Mouse (Mus musculus) brain, embryonic 14.5 days (tissue): Measurements from ENCODE around the gene Nrxn3. TPM values are rescaled to one million over a fixed set of nuclear protein-coding genes. Genes with fewer than 3 reads are reported as not detected.
A peak's percentile ranks its signal among the peaks of the same experiment; 100 is the strongest.

Experiments used
- DNase-seq: peaks from one replicate; pipeline ENCODE4 v3.0.0-alpha.2; 2011; ENCODE audit warnings: low read depth
- CTCF ChIP-seq: fragments of 200-500 bp; IDR thresholded peaks from 2 replicates; pipeline ENCODE4 v1.5.1; 2012; ENCODE audit warnings: inconsistent platforms, mild to moderate bottlenecking, moderate library complexity, borderline replicate concordance; ENCODE audit not compliant: insufficient read depth, insufficient read length; ENCODE audit errors: extremely low read depth
- POLR2A ChIP-seq: fragments of 200-500 bp; IDR thresholded peaks from 2 replicates; pipeline ENCODE4 v1.6.1; 2012; ENCODE audit warnings: mild to moderate bottlenecking, inconsistent platforms, borderline replicate concordance; ENCODE audit not compliant: poor library complexity, insufficient read depth, insufficient read length, severe bottlenecking; ENCODE audit errors: extremely low read depth
- polyA plus RNA-seq: library from polyadenylated mRNA; depleted of rRNA; stranded (reverse); fragments of >200 nt; gene quantifications from 2 replicates; pipeline ENCODE4 v1.2.3, GENCODE M21; 2012

The Nrxn3 gene
- polyA plus RNA-seq, 1 experiment = 67.8 TPM

GRCm38 (mm10) chr12:89148974-89149411 is 426.3 kb downstream of the Nrxn3 start:
- no peak for TF ChIP-seq POLR2A
- no peak for TF ChIP-seq CTCF
- peak; percentile 95 for DNase-seq

GRCm38 (mm10) chr12:89149455-89149854 is 426.8 kb downstream of the Nrxn3 start:
- no peak for DNase-seq
- no peak for TF ChIP-seq CTCF
- TF ChIP-seq POLR2A = no peak

GRCm38 (mm10) chr12:89156086-89156757 is 433.5 kb downstream of the Nrxn3 start:
- TF ChIP-seq CTCF (no peak), POLR2A (no peak)
- no peak for DNase-seq

- DNase-seq = no peak
Measured at GRCm38 (mm10) chr12:89159353-89159752, 436.7 kb downstream of the Nrxn3 start.

GRCm38 (mm10) chr12:89174306-89175159 is 451.9 kb downstream of the Nrxn3 start:
- DNase-seq = peak; percentile 65
- TF ChIP-seq POLR2A = no peak
- no peak for TF ChIP-seq CTCF

More at GRCm38 (mm10) chr12:89159353-89159752, 436.7 kb downstream of the Nrxn3 start:
- TF ChIP-seq POLR2A (no peak), CTCF (no peak)

- TF ChIP-seq CTCF = no peak
- no peak for TF ChIP-seq POLR2A
- peak; percentile 47 for DNase-seq
Measured at GRCm38 (mm10) chr12:89179970-89180666, 457.4 kb downstream of the Nrxn3 start.

- DNase-seq = peak; percentile 69
Measured at GRCm38 (mm10) chr12:89181157-89181561, 458.5 kb downstream of the Nrxn3 start.

GRCm38 (mm10) chr12:89198764-89199525 is 476.3 kb downstream of the Nrxn3 start:
- no peak for DNase-seq
- TF ChIP-seq CTCF (no peak), POLR2A (no peak)

More at GRCm38 (mm10) chr12:89181157-89181561, 458.5 kb downstream of the Nrxn3 start:
- TF ChIP-seq CTCF = no peak
- TF ChIP-seq POLR2A = no peak

GRCm38 (mm10) chr12:89211608-89212007 is 488.9 kb downstream of the Nrxn3 start:
- peak; percentile 39; the same call in 1 of the 2 replicates for TF ChIP-seq CTCF
- TF ChIP-seq POLR2A = no peak
- DNase-seq = no peak

- TF ChIP-seq POLR2A (no peak), CTCF (no peak)
- no peak for DNase-seq
Measured at GRCm38 (mm10) chr12:89239826-89240225, 517.1 kb downstream of the Nrxn3 start.

GRCm38 (mm10) chr12:89241554-89241953 is 518.9 kb downstream of the Nrxn3 start:
- TF ChIP-seq CTCF = no peak
- TF ChIP-seq POLR2A = no peak
- peak; percentile 51 for DNase-seq
